Mouse (Mus musculus): Measurements from ENCODE around the gene Copg2.

DNA sequence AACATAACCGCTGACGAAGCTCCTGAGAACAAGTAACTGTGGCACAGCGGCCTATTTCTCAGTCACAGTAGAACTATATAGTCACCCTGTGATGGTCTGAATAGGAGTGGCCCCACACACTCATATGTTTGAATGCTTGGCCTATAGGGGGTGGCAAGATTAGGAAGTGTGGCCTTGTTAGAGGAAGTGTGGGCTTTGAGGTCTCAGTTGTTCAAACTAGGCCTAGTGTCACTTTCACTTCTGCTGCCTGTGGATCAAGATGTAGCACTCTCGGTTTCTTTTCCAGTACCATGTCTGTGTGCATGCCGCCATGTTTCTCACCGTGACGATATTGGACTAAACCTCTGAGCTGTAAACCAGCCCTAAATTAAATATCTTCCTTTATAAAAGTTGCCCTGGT, 40.6 kb downstream of the Copg2 start:
- no peak for TF ChIP-seq CTCF (IDR thresholded peaks at IDR 0.05)
- no peak for TF ChIP-seq EP300 (IDR thresholded peaks at IDR 0.05)

Data from lung, postnatal 0 days (tissue).